ENCODE assay signal across 33 mouse cellular contexts in genomic region chr5:144979110-144979509, GRCm38 (mm10). TPM values are rescaled to one million over a fixed set of nuclear protein-coding genes. Genes with fewer than 3 reads are reported as not detected.
A peak's percentile ranks its signal among the peaks of the same experiment; 100 is the strongest.
DNase-seq lines count a peak whose midpoint lies in the region; ATAC-seq and TF ChIP-seq lines count a peak whose summit lies in the region.
"Had no signal": no experiment of that assay in that cellular context is flagged by ENCODE, and none has a peak within 500 bp of the region (broad histone marks: within the 10 kb centered on the region; RNA-seq: fewer than 3 reads in every experiment).

No protein-coding gene starts in this region.

- no peak for ATAC-seq in heart, embryonic 12.5 days (ENCODE audit: insufficient number of reproducible peaks, low FRiP score)
- 0 out of 2 replicates have a peak, but pooled peaks have one; percentile 35 for ATAC-seq in kidney, embryonic 16.5 days (ENCODE audit: low FRiP score, low TSS enrichment)
- ATAC-seq in intestine, embryonic 14.5 days (replicated peaks; ENCODE audit: low FRiP score, low TSS enrichment, low read depth) = 0 out of 2 replicates have a peak, but pooled peaks have one; percentile 12
- ATAC-seq: CD4-positive, CD25-positive, alpha-beta regulatory T cell, adult 4 months; forebrain, embryonic 14.5 days; inflammation-experienced regulatory T-cells, adult 6 months; midbrain, embryonic 16.5 days had no signal

- 77% methylated on average over 6 of the region's 6 CpGs for WGBS in heart, embryonic 12.5 days
- 73% methylated on average over 6 of the region's 6 CpGs for WGBS in kidney, embryonic 16.5 days
- WGBS in intestine, embryonic 14.5 days = 76% methylated on average over 6 of the region's 6 CpGs
- 28% methylated on average over 6 of the region's 6 CpGs for WGBS in small intestine, adult 2 months

- no peak for TF ChIP-seq POLR2A in small intestine, adult 2 months (IDR thresholded peaks at IDR 0.05; ENCODE audit: low read depth, low read length)

- no peaks in the 10 kb centered on the region for H3K36me3 ChIP-seq in heart, embryonic 12.5 days
- H3K36me3 ChIP-seq in kidney, embryonic 16.5 days (ENCODE audit: insufficient read depth, low read length) = no peaks in the 10 kb centered on the region
- no peaks in the 10 kb centered on the region for H3K36me3 ChIP-seq in intestine, embryonic 14.5 days (ENCODE audit: control insufficient read depth, insufficient read depth, low read length)
- H3K36me3 ChIP-seq in small intestine, adult 2 months (ENCODE audit: control insufficient read depth, insufficient read depth, low read length) = no peaks in the 10 kb centered on the region
- H3K36me3 ChIP-seq: embryonic facial prominence, embryonic 13.5 days; limb, embryonic 15.5 days; neural tube, embryonic 13.5 days had no signal

- H3K4me3 ChIP-seq in heart, embryonic 12.5 days = no peak overlapping the region
- H3K4me3 ChIP-seq in kidney, embryonic 16.5 days (ENCODE audit: low read length) = no peak overlapping the region
- no peak overlapping the region for H3K4me3 ChIP-seq in intestine, embryonic 14.5 days (ENCODE audit: low read depth, low read length)
- H3K4me3 ChIP-seq in small intestine, adult 2 months (ENCODE audit: low read depth, low read length) = no peak overlapping the region
- H3K4me3 ChIP-seq: embryonic facial prominence, embryonic 13.5 days; left cerebral cortex, adult 2 months; limb, embryonic 15.5 days; myocyte; neural tube, embryonic 13.5 days had no signal

- H3K27me3 ChIP-seq in heart, embryonic 12.5 days (replicated peaks) = no peaks in the 10 kb centered on the region; the same call in 1 of the 2 replicates
- no peaks in the 10 kb centered on the region for H3K27me3 ChIP-seq in kidney, embryonic 16.5 days (ENCODE audit: insufficient read depth, low read length)
- no peaks in the 10 kb centered on the region for H3K27me3 ChIP-seq in intestine, embryonic 14.5 days (replicated peaks; ENCODE audit: control insufficient read depth, insufficient read depth, low read length)
- H3K27me3 ChIP-seq in small intestine, adult 2 months (ENCODE audit: control insufficient read depth, insufficient read depth, low read length) = no peaks in the 10 kb centered on the region
- H3K27me3 ChIP-seq: embryonic facial prominence, embryonic 13.5 days; limb, embryonic 15.5 days; neural tube, embryonic 13.5 days had no signal

- H3K4me2 ChIP-seq in heart, embryonic 12.5 days = no peak overlapping the region
- no peak overlapping the region for H3K4me2 ChIP-seq in kidney, embryonic 16.5 days (replicated peaks; ENCODE audit: low read depth, low read length)
- no peak overlapping the region for H3K4me2 ChIP-seq in intestine, embryonic 14.5 days (ENCODE audit: low read length)
- H3K4me2 ChIP-seq: embryonic facial prominence, embryonic 13.5 days; hindbrain, embryonic 14.5 days; limb, embryonic 15.5 days; neural tube, embryonic 13.5 days had no signal

- no peak overlapping the region for H3K9ac ChIP-seq in heart, embryonic 12.5 days
- H3K9ac ChIP-seq in kidney, embryonic 16.5 days (replicated peaks; ENCODE audit: low read length) = no peak overlapping the region
- H3K9ac ChIP-seq in intestine, embryonic 14.5 days (ENCODE audit: low read length) = no peak overlapping the region
- H3K9ac ChIP-seq: embryonic facial prominence, embryonic 13.5 days; hindbrain, embryonic 14.5 days; limb, embryonic 15.5 days; liver, embryonic 14.5 days; neural tube, embryonic 13.5 days had no signal

- H3K9me3 ChIP-seq in heart, embryonic 12.5 days (replicated peaks) = peaks cover 10% of the 10 kb centered on the region
- peaks cover 5% of the 10 kb centered on the region; the same call in 1 of the 2 replicates for H3K9me3 ChIP-seq in kidney, embryonic 16.5 days (ENCODE audit: low read length)
- H3K9me3 ChIP-seq in intestine, embryonic 14.5 days (ENCODE audit: control insufficient read depth, low read length) = no peaks in the 10 kb centered on the region
- H3K9me3 ChIP-seq: limb, embryonic 15.5 days; neural tube, embryonic 13.5 days had no signal

- peak overlapping the region; percentile 36; the same call in 1 of the 2 replicates for H3K27ac ChIP-seq in heart, embryonic 12.5 days (ENCODE audit: poor library complexity, severe bottlenecking)
- H3K27ac ChIP-seq in kidney, embryonic 16.5 days (ENCODE audit: low read length) = peak overlapping the region; percentile 58; the same call in 1 of the 2 replicates
- 0 out of 2 replicates have a peak overlapping the region, but pooled peaks have one; percentile 9 for H3K27ac ChIP-seq in intestine, embryonic 14.5 days (ENCODE audit: low read depth)
- H3K27ac ChIP-seq in small intestine, adult 2 months (ENCODE audit: insufficient read depth, low read depth, low read length) = peak overlapping the region; percentile 34
- H3K27ac ChIP-seq: embryonic facial prominence, embryonic 13.5 days; hindbrain, embryonic 14.5 days; kidney, postnatal 0 days; left cerebral cortex, adult 2 months; limb, embryonic 15.5 days; liver, embryonic 14.5 days; neural tube, embryonic 13.5 days had no signal

- TF ChIP-seq CTCF in small intestine, adult 2 months (IDR thresholded peaks at IDR 0.05; ENCODE audit: extremely low read depth, insufficient read length, insufficient replicate concordance, low read depth, low read length) = no peak

- no peak for DNase-seq in heart, adult 18-20 months
- no peak for DNase-seq in kidney, postnatal 4 days
- DNase-seq in intestine, embryonic 14.5 days (ENCODE audit: low spot score) = no peak
- no peak for DNase-seq in thymus, postnatal 14 days
- DNase-seq in testis, postnatal 14 days (ENCODE audit: low spot score) = no peak
- DNase-seq: cerebellum, adult 2 months; cerebellum, postnatal 25 days; retina, postnatal 1 day; right cerebral cortex, postnatal 4 days; thymus, postnatal 36 days had no signal

- peaks cover 10% of the 10 kb centered on the region; the same call in 1 of the 2 replicates for H3K4me1 ChIP-seq in heart, embryonic 12.5 days (replicated peaks)
- H3K4me1 ChIP-seq in kidney, embryonic 16.5 days (ENCODE audit: insufficient read depth, low read length) = no peaks in the 10 kb centered on the region
- no peaks in the 10 kb centered on the region for H3K4me1 ChIP-seq in intestine, embryonic 14.5 days (replicated peaks; ENCODE audit: control insufficient read depth, insufficient read depth, low read length)
- peaks cover 8% of the 10 kb centered on the region; the same call in 1 of the 2 replicates for H3K4me1 ChIP-seq in small intestine, adult 2 months (ENCODE audit: control insufficient read depth, insufficient read depth, insufficient read length, low read length)
- H3K4me1 ChIP-seq: embryonic facial prominence, embryonic 13.5 days; limb, embryonic 15.5 days; neural tube, embryonic 13.5 days had no signal

RNA-seq across cellular contexts. Expression of gene Smurf1, which starts 13.5 kb away (rescaled TPM):
- 18.7 and 21.6 TPM in 2 replicates for polyA plus RNA-seq in heart, embryonic 12.5 days (2016; fragmentation: Nextera tagmentation; extraction: Ambion mirVana)
- total RNA-seq in heart, adult 18-20 months (2021) = 10 to 100 TPM; 27.6 to 36.2 TPM
- 9.5 and 14.0 TPM in 2 replicates for polyA plus RNA-seq in kidney, embryonic 16.5 days (2015; fragmentation: Nextera tagmentation; extraction: Ambion mirVana)
- 14.4 and 17.2 TPM in 2 replicates for polyA plus RNA-seq in intestine, embryonic 14.5 days (2014; fragmentation: Nextera tagmentation; extraction: Ambion mirVana)
- polyA plus RNA-seq in small intestine, adult 2 months (2012; rRNA removed) = 12.0 and 19.5 TPM in 2 replicates

RNA-seq across cellular contexts. Expression of gene Gm4871, which starts 53.4 kb away (rescaled TPM):
- not detected in 2 replicates for polyA plus RNA-seq in heart, embryonic 12.5 days (2016; fragmentation: Nextera tagmentation; extraction: Ambion mirVana)
- total RNA-seq in heart, adult 18-20 months (2021) = not detected
- not detected in 2 replicates for polyA plus RNA-seq in kidney, embryonic 16.5 days (2015; fragmentation: Nextera tagmentation; extraction: Ambion mirVana)
- polyA plus RNA-seq in intestine, embryonic 14.5 days (2014; fragmentation: Nextera tagmentation; extraction: Ambion mirVana) = not detected in 2 replicates
- polyA plus RNA-seq in small intestine, adult 2 months (2012; rRNA removed) = not detected in 2 replicates
- total RNA-seq: adrenal gland, postnatal 14 days; gastrocnemius, adult 8-10 months; granulocyte monocyte progenitor cell, adult 5-6 weeks; heart, postnatal 25 days; layer of hippocampus, postnatal 10 days; left cerebral cortex, adult 2 months; left cerebral cortex, postnatal 36 days; megakaryocyte-erythroid progenitor cell, adult 5-6 weeks had no signal
- polyA plus RNA-seq: CD4-positive, CD25-positive, alpha-beta regulatory T cell, adult 4 months; cerebellum, adult 2 months; embryonic facial prominence, embryonic 13.5 days; forebrain, embryonic 14.5 days; frontal cortex, adult 2 months; hindbrain, embryonic 14.5 days; inflammation-experienced regulatory T-cells, adult 6 months; kidney, postnatal 0 days; limb, embryonic 15.5 days; liver, embryonic 14.5 days; midbrain, embryonic 16.5 days; myocyte; neural tube, embryonic 13.5 days had no signal
